Mouse (Mus musculus) cerebellum, postnatal 36 days (tissue): ENCODE measurements around the gene Coro2b.

Experiments used
- DNase-seq, 2 experiments: peaks; one replicate each; pipeline ENCODE4 v3.0.0; 2021 to 2022; ENCODE audit warnings: mixed read lengths in 2 of 2

Coro2b gene

DNA sequence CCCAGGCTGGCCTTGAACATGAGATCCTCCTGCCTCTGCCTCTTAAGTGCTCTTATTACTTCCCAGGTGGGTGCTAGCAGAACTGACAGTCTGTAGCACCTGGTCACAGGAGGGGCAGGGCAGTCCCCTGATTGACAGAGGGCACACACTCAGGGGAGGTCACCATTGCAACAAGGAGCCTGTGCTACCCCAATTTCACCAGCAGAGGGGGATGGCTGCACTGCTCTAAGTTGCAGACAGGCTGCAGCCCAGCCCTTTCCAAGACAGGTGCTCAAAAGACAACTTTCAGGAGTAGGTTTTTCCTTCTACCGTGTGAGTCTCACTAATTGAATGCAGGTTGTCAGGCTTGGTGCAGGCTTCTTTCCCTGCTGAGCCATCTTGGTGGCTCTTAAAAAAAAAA is 66.4 kb downstream of the Coro2b start:
- peak; percentile 91 to 93 for DNase-seq

DNA sequence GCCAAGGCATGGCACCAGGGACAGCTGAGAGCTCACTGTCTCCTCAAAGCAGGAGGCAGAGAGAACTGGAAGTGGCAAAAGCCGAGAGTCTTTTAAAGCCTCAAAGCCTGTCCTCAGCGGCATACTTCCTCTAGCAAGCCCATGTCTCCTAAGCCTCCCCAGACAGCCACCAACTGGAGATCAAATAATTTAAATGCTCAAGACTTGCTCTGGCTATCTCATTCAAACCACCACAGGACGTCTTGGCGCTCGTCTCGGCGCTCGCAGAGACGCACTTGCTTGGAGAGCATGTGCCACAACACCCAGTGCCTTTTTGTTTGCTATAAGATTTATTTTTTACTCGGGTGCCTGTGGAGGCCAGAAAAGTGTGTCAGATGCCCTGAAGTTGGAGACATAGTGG is 67.1 kb downstream of the Coro2b start:
- peak in 1 of 2 experiments; percentile 62 for DNase-seq

DNA sequence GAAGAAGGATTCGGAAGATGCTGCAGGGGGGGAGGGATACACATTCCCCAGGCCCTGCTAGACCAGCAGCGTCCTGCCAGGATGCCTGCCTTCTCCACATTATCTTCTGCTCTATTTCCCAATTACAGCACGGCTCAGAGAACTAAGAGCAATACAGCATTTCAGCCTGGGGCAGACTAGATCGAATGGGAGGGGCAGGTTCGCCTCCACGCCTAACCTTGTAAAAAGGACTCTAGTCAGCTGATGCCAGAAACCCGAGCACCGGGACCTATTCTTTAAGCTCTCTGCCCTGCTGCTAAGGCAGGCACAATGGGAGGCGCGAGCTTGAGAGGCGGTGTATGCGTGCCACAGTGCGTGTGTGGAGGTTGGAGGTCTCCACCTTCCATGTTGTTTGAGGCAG is 67.7 kb downstream of the Coro2b start:
- peak; percentile 83 to 89 for DNase-seq

DNA sequence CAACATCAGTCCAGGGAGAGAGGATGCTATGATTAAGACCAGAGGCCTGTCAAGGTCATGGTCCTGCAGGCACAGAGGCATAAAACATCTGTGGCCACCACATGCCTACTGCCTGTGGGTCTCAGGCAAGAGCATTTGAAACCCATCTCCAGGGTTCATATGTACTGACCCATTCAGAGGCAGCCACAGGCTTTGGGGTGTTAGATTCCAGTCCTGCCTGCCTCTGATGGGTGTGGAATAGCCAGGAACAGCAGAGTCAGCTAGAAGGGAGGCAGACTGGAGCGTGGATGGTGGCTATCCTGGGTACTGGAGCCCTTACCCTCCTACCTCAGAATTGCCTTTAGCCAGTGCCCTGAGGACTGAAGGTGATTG is 69.4 kb downstream of the Coro2b start:
- no peak for DNase-seq

DNA sequence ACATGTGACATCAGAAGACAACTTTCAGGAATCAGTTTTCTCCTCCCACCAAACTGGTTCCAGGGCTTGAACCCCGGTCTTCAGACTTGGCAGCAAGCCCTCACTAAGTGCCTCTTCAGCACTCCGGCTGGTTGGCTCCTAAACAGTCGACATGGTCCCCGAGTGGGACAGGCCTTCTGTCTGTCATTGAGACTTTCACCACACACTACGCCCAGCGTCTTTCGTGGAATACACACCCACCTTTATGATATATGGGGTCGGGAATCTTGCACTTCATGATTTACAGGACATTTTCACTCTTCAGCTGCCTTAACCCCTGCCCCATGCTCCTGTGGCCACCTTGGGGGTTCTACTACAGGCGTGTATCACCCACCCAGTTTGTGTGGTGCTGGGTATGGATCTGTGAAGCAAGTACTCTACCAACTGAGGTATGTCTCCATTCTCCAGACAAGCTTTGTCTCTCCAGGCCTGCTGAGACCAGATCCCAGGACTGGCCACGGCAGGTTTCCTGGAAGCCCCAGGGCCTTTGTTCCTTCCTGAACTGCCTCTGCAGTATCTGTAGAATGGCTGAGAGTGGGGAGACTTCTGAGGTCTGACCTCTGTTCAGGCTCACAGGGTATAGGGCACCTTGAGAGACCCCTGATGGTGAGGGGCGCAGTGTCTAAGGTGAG is 70.0 kb downstream of the Coro2b start:
- DNase-seq, result no peak

DNA sequence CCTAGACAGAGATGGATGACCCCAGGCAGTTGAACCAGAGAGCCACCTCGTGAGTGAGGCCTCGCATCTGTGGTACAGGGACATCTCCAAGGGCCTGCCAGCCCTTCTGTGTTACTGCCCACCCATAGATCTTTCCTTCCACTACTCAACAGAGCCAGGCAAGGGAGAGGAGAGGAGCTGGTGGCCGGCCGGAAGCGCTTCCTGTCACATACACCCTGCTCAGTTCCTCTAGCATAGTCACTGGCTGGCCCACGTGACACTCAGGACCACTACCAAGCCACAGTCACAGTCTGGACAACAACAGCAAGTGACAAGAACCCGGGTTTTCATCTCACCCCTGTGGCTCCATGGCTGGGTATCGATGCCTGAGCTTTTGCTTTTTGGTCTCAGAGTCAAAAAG is 70.8 kb downstream of the Coro2b start:
- DNase-seq, result no peak

DNA sequence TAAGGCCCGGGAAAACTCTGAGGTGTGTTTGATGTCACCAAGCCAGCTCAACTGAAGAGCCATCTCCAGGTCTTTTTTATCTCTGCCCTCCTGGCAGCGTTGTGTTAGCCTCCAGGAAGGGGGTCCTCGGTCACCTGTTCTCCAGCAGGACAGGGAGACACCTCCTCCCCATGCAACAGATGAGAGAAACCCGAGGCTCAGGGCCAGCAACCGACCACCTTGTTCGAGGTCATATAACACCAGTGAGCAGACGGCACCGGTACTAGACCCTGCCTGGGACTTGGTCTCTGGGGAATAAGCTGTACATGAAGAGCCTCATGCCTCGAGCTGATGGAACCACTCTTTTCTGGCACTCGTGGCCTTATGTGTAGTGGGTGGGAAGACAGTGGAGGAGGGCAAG is 72.1 kb downstream of the Coro2b start:
- no peak for DNase-seq

DNA sequence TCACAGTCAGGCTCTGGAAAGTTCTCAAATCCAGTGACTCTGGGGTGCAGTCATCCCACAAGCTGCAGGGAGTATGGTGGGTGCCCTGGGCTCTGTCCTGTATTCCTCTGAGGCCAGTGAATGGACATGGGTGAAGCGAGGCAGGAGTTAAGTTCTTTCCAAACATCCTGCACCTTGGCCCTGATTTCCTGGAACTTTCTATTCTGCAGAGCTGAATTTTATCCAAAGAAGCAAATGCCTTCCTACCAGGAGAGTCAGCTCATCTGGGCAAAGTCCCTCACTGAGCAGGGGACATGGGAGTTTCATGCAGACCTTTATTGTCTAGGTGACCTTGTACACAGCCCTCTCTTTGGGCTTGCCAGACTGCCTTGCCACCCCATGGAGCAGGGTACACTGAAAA is 75.1 kb downstream of the Coro2b start:
- DNase-seq, result no peak

DNA sequence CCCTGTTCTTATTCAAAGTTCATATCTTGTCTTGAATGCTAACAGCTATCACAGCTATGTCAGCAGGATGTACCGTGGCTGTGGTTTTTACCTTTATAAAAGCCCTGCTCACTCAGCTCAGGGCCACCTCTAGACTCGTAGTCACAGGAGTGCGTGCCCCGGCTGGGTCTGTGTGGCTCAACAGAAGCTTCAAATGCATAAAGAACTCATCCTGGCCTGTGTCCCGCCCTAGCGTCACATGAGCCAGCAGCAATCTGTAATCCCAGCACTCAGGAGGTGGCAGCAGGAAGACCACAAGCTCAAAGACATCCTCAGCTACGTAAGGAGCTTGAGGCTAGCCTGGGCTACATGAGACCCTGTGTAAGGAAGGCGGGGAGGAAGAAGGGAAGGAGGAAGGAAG is 75.7 kb downstream of the Coro2b start:
- peak; percentile 64 to 66 for DNase-seq

DNA sequence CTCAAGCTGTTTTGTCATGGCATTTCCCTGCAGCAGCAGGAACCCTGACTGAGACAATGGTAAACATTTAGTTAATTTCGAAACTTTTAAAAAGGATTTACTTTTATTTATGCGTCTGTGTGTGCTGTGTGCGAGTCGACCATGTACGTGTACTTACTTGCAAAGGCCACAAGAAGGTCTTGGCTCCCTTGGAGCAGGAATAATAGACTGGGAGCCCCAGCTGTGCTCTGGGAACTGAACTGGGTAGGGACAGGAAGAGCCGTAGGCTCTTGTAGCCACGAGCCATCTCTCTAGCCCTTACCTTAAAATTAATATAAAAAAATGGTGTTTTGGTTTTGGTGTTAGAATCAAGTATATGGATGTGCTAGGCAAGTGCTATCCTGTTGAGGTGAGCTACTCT is 76.8 kb downstream of the Coro2b start:
- no peak for DNase-seq

DNA sequence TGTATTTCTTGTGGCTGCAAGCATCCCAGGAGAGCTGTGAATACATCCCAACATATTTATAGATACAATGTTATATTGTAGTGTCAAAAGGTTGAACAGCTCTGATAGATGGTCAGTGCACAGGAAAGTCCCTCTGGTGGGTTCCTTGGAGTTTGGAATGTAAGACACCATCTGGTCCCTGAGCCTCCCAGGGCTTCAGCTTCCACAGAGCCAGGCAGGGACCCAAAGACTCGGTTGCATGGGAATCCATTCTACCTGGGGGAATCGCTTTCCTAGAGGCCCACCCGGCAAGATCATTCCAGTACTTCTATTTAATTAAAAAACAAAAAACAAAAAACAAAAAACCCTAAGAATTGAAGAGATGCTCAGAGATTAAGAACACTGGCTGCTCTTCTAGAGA is 78.4 kb downstream of the Coro2b start:
- DNase-seq, result no peak

DNA sequence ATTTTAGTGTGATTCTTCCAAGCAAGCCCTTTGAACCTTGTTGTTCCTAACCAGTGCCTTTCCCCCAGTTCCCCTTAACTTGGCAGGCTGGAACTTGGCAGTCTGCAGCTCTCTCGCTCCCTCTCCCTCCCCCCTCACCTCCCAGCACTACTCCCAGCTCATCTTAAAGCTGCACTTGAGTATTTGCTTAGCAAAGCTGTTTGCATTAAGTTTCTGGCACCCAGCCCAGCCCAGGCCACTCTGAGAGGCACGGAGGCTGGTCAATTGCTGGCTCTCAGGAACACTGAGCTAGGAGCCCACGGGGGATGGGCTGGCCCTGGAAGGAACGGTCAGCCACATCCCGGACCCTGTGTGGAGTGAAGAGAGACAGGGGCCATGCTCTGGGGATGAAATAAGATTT is 80.8 kb downstream of the Coro2b start:
- DNase-seq, result peak; percentile 63 to 70

DNA sequence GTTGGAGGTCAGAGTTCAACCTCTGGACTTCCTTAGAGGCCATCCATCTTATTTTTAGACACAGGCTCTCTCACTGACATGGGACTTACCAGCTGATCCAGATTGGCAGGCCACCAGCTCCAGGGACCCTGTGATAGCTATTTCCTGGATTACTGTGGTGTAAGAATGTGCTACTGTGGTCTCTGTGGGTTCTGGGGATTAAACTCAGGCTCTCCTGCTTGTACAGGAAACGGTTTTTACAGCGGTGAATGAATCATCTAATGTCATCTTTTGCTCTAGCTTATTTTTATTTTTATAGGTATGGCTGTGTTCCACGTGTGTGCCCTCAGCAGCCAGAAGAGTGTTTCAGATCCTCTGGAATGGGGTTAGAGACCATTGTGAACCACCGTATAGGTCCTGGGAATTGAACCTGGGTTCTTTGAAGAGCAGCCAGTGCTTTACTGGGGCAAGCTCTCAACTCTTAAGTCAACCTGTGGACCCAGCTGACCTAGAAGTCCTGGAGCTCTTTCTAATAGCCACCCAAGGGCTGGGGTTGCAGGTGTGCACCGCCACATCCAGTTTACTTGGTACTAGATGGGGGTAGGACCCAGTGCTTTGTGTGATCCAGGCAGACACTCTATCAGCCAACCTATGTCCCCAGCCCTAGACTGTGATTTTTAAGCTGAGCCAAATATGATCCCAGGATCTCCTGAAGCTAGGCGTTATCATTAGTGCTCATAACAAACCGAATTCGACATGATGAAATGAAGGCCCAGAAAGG is 81.5 kb downstream of the Coro2b start:
- DNase-seq, result peak in 1 of 2 experiments; percentile 30

DNA sequence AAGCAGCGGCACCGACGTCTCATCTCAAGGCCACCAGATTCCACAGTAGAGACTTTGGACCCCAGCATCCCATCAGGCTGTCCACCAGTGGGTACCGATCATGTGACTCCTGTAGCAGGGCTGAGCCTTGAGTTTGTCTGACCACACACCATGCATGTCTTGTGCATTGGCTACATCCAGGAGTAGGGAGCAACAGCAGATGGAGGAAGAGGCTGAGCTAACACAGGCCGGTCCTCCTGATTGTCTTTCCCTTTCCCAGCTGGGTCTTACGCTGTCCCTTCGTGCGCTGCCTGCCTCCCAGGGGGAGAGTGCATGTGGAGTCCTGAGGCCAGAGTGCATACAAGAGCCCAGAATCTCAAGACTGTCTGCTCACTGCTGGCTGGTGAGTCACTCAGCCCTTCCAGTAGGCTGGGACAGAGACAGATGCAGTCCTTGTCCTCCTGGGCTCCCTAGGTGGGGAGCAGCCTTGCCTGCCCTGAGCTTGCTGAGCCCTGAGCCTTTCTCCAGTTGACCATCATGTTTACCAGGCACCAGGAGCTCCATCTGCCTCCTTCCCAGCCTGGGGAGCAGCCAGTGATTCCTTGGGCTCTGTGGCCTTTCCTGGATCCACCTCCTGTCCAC is 84.4 kb downstream of the Coro2b start:
- no peak for DNase-seq

DNA sequence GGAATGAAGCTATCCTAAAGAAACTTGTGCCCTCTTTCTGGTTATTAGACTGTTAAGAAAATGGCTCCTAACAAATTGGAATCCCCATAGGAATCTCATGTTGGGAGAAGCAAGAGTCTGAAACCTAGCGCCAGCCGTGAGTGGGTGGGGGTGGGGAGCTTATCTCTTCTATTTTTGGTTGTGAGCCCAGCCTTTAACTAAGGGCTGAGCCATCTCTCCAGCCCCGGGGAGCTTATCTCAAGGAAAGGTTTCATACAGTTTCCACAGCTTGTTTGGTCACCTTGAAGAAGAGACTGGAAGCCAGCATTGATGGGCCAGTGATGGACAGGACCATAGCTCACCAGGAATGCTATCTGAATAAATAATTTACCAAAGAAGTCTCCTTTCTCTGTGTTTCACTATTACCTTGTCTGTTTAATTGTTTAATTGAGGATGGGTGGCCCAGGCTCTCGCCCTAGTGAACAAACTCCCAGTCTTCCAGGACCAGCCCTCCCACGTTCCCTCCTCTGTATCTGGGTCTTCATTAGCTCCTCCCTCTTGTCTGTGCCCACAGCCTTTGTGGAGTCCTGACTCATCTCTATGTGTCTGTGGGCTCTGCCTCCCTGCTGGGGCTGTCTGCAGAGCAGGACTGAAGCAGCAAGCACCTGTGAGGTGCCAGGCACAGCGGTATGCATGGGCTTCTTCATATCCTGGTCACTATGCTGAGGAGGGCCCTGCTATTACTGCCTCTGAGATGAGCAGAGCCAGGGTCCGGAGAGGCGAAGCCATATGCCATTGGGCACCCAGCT is 85.1 kb downstream of the Coro2b start:
- DNase-seq, result no peak

DNA sequence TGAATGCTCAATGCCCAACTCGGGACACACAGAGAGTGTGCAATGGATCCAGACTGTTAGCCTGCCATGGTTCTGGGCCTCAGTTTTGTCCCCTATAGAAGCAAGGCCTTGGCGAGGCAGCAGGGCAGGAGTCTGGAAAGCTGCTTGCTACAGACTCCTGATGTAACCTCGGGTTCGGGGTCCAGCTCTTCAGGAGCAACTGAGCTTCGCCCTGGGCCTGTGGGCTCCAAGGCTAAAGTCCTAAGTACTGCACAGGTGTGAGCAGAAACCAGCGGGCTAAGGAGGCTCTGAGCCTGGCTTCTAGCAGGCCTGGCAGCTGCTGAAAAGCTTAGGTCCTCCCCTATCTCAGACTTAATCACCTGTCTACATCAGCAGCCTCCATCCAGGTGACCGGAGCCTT is 86.0 kb downstream of the Coro2b start:
- no peak for DNase-seq

DNA sequence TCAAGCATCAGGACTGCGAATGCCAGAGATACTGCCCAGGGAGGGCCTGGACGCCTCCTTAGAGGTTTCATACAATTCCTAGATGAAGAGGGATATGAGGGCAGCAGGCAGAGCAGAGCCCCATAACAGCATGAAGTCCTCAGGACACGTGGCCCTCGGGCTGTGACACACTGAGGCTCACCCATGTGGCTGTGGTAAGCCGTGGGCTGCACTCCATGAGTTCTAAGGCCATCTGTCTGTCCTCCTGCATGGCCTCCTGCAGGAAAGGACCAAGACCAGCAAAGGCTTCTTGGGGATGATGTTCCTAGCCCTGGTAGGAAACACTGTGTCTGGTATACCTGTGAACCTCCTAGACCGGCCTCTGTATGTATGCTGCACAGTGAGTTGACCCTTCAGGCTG is 86.5 kb downstream of the Coro2b start:
- DNase-seq, result peak; percentile 57 to 63

DNA sequence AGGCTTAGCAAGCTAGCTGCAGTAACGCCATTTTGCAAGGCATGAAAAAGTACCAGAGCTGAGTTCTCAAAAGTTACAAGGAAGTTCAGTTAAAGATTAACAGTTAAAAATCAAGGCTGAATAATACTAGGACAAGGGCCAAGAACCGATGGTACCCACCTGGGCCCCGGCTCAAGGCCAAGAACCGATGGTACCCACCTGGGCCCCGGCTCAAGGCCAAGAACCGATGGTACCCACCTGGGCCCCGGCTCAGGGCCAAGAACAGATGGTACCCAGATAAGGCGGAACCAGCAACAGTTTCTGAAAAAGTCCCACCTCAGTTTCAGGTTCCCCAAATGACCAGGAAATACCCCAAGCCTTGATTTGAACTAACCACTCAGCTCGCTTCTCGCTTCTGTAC is 89.5 kb downstream of the Coro2b start:
- peak in 1 of 2 experiments; percentile 52 for DNase-seq

DNA sequence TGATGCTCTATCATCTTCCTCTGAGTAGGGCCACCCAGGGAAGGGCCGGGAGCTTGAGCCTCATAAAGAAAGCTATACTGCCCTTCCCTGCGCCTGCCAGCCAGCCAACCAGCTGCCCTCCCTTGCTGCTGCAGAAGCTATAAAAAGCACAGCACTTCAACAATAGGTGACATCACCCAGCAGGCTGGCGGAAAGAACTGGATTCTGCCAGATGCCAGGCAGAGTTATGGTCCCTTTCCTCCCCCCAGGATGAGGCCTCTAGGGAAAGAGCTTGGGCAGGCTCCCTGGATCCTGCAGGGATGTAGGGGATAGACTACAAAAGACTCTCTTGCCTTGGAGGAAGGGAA is 98.1 kb downstream of the Coro2b start:
- peak in 1 of 2 experiments; percentile 40 for DNase-seq

DNA sequence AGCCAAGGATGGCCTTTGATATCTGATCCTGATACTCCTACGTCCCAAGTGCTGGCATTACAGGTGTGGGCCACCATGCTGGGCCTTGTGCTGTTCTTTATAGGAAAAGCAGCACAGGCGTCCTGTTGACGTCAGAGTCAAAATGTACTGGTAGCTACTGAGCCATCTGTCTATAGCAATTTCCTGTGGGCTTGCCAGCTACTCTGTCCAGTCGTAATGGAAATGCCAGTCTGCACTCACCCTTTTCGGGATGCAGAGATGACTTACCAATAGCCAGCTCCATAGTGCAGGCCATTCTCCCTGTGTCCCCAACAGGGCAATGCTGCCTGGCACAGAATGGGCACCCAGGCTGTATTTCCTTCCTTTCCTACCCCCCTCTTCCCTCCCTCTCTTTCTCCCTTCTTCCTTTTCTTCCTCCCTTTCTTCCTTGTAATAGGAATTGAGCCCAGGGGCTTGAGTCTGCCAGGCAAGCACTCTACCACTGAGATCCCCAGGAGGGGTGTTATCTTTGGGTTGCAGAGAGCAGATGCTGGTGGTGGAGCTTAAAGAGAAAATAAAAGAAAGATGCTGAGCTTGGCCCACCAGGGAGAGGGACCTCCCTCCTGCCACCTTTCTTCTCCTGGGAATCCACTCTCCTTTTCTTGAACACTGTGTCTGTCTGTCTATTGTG is 98.6 kb downstream of the Coro2b start:
- DNase-seq, result peak; percentile 52 to 74

DNA sequence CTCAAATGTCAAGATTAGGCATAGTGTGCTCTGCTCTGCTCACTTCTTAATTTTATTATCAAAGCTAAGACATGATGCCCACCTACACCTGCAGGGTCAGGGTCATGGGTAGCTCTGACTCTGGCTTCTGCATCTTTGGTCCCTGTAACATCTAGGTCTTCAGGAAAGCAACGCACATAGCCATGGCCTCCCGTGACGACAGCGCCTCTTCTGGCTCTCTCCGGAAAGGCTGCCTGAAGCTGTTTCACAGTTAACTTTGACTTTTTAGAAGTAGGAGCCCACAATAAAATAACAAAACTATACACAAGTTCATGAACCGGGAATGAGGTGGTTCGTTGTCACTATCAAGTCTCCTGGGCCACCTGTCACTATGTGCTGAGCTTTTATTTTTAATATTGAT is 99.4 kb downstream of the Coro2b start:
- no peak for DNase-seq

DNA sequence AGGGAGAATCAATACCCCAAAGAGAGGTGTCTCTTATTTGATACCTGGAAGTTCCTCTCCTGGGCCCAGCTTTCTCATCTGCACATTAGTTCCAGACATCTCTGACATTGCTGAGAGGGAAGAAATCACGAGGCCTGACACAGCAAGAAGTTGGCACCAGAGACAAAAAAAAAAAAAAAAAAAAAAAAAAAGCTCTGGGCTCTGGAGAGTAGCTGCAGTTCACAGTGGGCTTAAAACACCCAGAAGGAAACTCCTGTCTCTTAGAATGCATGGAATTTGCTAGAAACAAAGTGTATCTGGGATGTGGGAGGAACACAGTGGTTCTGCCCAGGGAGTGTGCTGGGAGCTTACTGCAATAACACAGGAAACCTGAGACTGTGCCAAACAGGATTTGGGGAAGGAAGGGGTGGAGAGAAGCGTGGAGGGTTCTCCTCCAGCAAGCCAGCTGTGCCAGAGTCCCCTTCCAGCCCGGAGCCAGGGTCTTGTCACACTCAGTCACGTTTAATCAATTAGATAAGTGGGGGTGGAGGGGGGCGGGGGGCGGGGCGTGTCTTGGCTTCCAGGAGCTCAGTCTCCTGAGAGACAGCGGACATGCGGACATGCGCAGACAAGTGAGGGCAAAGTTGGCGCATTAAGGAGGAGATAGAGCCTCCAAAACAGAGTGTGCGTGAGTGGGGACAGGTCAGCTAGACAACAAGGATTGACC is 101.1 kb downstream of the Coro2b start:
- no peak for DNase-seq
